Mouse (Mus musculus): Measurements from ENCODE around the gene Asb13.

The Asb13 gene

GRCm38 (mm10) chr13:3633895-3634811 lies at the start of gene Asb13:
Asb13 (plus strand) TSS chr13:3634032.
- peak; percentile 70 for DNase-seq (ENCODE audit: low spot score in 2 of 2)

- no peak for DNase-seq (ENCODE audit: low spot score in 2 of 2)
Observed at GRCm38 (mm10) chr13:3590789-3591188, 43.0 kb upstream of the Asb13 start.

- DNase-seq (ENCODE audit: low spot score in 2 of 2), result no peak
Observed at GRCm38 (mm10) chr13:3594311-3594710, 39.5 kb upstream of the Asb13 start.

DNA sequence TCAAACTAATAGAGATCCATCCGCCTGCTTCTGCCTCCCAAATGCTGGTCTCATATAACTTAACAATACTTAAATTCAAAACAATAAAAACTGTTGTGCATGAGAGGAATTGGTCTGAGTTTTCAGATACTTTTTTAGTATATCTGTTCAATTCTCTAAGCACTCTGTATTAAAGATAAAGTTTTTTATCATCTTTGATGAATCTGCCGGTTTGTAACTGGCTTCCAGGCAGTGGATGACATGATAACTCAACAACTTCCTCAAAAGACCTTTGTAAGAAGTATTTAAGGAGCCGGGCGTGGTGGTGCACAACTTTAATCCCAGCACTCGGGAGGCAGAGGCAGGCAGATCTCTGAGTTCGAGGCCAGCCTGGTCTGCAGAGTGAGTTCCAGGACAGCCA lies 37.6 kb upstream of the Asb13 start:
- no peak for DNase-seq (ENCODE audit: low spot score in 2 of 2)

DNA sequence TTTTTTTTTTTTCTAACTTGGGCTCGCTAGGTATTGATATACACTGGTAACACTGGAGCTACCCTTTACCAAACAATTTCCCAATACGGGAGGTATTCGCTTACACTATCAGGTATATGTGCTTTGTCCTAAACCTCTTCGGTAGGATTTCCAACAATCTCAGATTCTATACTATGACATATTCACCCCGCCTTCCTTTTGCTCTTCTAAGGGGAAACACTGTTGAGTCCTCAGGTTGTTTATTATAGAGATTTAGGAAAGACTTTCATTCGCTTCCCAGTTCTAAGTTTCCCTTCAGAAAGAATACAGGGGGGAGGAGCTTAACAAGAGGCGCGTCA lies 24.1 kb upstream of the Asb13 start:
- no peak for DNase-seq (ENCODE audit: low spot score in 2 of 2)

GRCm38 (mm10) chr13:3610118-3610794 lies 23.6 kb upstream of the Asb13 start:
- no peak for DNase-seq (ENCODE audit: low spot score in 2 of 2)

GRCm38 (mm10) chr13:3610795-3611438 lies 22.9 kb upstream of the Asb13 start, which contains the start of gene Fam208b:
Fam208b (minus strand) TSS chr13:3611108.
- peak; percentile 97 to 98 for DNase-seq (ENCODE audit: low spot score in 2 of 2)

DNA sequence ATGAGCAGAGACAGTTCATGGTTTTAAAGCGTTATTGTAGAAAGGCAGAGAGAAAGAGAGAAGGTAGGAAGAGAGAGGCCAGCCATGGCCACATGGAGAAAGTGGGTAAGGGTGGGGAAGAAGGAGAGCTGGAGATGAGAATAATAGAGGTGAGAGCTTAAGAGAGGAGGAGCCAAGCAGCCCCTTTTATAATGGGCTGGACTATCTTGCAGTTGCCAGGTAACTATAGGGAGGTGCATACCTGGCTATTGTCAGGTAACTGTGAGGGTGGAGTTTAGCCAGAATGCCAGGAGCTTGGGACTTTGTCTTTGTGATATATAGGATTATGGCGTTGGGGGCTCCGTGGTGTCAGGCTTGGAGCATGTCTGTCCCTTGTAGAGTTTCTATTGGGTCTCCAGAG lies 6.7 kb upstream of the Asb13 start:
- no peak for DNase-seq (ENCODE audit: low spot score in 2 of 2)

DNA sequence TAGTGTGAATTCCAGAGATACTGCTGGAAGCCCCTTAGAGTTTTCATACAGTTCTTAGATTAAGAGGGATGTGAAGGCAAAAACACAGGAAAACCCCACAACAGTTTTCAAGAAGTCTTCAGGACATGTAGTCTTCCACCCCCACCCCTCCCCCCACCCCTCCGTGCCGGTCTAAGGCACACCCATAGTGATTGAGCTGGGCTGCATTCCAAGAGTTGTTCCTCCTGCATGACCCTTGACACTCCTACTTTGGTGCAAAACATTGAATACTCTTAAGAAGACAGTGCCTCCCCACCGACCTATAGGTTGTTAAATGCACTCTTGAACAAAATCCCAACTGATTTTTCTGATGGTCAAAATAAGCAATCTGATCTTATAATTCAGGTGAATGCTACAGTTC lies 5.7 kb upstream of the Asb13 start:
- no peak for DNase-seq (ENCODE audit: low spot score in 2 of 2)

- no peak for DNase-seq (ENCODE audit: low spot score in 2 of 2)
Observed at GRCm38 (mm10) chr13:3632551-3632950, 1.3 kb upstream of the Asb13 start.

DNA sequence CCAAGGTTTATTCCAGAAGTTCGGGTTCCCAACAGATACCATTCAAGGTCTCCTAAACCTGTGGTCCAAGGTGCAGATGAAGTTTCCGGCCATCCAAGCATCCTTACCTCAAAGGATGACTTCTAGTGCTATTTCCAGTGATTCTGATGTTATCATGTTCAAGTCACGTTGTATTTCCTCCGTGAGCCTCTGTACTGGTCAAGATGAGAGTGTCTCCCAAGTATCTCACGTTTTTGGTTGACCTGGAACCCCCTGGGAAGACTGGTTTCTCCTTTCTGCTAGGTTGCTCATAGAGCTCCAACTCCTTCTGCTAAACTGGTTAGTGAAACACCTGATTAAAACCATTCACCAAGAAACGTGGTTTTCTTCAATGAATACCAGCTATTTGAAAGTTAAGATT lies 701 bp upstream of the Asb13 start:
- DNase-seq (ENCODE audit: low spot score in 2 of 2), result no peak

GRCm38 (mm10) chr13:3635076-3635475 lies 1.2 kb downstream of the Asb13 start:
- DNase-seq (ENCODE audit: low spot score in 2 of 2), result no peak

GRCm38 (mm10) chr13:3636797-3637196 lies 3.0 kb downstream of the Asb13 start:
- no peak for DNase-seq (ENCODE audit: low spot score in 2 of 2)

- no peak for DNase-seq (ENCODE audit: low spot score in 2 of 2)
Observed at GRCm38 (mm10) chr13:3642049-3642448, 8.2 kb downstream of the Asb13 start.

DNA sequence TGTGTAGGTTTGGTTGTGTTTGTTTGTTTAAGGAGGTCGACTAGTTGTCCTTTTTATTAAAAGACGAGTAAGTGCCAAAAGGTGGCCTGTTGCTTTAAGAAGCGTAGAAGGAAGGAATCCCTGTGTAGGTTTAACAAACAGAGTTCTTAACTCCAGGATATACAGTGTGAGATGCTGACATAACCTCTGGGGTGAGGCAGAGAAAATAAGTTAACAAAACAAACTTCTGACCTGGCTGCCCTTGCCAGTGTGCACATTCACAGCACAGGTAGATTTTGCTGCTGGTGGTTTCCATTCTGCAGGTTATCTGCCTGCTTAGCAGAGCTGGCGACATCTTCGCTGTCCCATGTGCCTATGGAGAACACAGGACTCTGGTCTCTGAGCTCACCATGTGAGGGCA lies 8.7 kb downstream of the Asb13 start:
- no peak for DNase-seq (ENCODE audit: low spot score in 2 of 2)

GRCm38 (mm10) chr13:3644871-3645270 lies 11.0 kb downstream of the Asb13 start:
- no peak for DNase-seq (ENCODE audit: low spot score in 2 of 2)

DNA sequence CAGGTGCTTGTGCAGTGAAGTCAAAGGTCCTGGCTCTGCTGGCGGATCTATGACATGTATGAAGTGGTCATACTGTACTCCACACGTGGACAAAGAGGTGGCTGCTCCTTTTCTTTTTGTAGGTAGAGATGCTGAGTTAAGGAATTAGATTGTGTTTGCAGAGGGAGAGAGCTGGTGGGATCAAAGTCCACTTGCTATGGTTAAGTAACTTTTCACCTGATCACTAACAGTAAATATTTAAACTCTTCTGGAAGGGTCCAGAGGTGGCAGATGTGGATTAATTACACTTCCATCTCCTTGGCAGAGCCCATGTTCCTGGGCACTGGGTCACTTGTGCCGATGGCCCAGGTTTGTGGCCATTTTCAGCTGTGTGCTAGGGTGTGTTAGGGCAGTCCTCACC lies 12.1 kb downstream of the Asb13 start:
- DNase-seq (ENCODE audit: low spot score in 2 of 2), result no peak

DNA sequence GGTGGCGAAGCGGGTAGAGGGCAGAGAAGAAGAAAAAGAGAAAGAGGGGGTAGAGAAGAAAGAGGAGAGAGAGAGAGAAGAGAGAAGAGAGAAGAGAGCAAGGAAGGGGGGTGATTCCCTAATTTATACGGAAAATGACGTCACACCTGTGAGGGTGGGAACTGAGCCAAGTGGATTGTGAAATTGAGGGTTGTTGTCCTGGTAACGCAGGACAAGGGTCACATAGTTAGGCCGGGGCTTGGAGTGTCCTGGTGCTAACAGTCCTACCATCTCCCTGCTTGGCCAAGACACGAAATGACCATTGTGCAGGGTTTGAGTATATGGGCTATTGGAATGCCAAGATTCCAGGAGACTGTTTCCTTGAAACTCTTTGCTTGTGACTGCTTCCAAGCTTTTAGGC lies 12.7 kb downstream of the Asb13 start:
- DNase-seq (ENCODE audit: low spot score in 2 of 2), result no peak

- peak in 1 of 2 experiments; percentile 65 for DNase-seq (ENCODE audit: low spot score in 2 of 2)
Observed at GRCm38 (mm10) chr13:3650569-3650968, 16.7 kb downstream of the Asb13 start.

- no peak for DNase-seq (ENCODE audit: low spot score in 2 of 2)
Observed at GRCm38 (mm10) chr13:3654432-3654831, 20.6 kb downstream of the Asb13 start.

DNA sequence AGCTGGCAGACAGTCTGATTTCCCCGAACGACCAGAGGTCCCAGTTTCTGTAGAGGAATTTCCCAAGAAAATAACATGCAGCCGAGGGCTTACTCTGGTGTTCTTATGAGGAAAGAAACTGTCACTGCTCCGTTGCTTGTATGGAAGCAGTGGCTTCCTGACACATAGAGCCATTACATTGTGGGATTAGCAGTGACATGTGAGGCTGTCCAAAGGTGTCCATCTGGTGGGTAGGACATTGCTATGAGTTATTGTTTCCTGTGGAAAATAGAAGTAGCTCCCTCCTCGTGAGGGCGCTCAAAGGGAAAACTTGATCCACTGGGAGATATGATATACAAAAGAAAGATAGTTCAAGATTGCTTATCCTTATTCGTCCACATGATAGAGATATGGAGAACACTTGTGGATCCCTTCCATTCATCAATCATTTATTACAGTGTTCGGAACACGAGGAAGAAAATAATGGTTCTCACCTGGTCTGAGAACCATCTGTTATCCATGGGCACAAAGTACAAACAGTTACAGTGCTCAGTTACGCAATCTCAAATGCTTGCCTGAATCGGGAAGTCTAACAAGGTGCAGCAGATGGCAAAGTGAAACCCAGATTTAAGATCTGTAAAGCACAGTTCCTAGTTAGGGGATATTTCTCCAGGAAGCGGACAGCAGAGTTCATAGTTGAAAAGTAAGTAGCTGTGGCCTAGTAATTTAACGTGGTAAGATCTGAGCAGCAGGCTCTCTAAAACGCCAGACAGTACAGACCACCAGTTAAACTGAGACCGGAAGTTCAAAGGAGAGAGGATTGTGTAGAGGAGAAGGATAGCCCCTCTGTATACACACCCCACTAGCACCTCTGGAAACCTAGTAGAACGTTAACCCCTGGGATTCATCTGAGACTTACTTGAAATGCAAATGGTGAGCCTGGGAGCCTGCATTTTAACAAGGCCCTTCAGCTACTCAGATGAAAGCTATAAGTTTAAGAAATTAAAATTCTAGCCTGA lies 25.6 kb downstream of the Asb13 start:
- no peak for DNase-seq (ENCODE audit: low spot score in 2 of 2)
